Mouse (Mus musculus): ENCODE measurements at regions not wholly inside any gene's neighbourhood (a gene's known extent, or its start where the extent isn't known, plus 50 kb on each side); places are given as distances from the start of the nearest gene placed in this dataset.

DNA sequence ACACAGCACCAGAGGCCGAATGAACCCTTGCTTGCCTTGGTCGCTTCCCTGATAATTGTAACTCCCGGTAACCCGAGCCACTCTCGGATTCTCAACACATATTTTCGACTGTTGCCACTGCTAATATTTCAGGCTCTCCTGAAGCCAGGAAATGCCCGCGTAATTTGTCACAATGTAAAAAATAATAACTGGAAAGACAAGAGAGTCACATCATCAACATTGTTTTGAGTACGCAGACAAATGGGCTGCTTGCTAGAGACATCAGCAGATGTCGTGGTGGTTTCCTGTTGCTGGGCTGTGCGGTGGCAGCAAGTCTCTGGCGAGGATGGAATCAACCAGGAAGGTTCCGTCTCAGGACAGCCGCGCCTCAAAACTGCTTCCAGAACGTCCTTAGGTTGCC is 497.1 kb downstream of the Efna5 start:
- Histone ChIP-seq H3K36me3 (no peaks in the 10 kb centered on the region), H3K27ac (no peak overlapping the region), H3K4me3 (no peak overlapping the region), H3K9me3 (no peaks in the 10 kb centered on the region), H3K4me1 (no peaks in the 10 kb centered on the region), H3K4me2 (replicated peaks) (no peak overlapping the region), H3K9ac (no peak overlapping the region), H3K27me3 (replicated peaks) (no peaks in the 10 kb centered on the region)
- ATAC-seq (ENCODE audit: low FRiP score, low read depth) = no peak
- 85% methylated on average over 16 of the region's 16 CpGs for WGBS

DNA sequence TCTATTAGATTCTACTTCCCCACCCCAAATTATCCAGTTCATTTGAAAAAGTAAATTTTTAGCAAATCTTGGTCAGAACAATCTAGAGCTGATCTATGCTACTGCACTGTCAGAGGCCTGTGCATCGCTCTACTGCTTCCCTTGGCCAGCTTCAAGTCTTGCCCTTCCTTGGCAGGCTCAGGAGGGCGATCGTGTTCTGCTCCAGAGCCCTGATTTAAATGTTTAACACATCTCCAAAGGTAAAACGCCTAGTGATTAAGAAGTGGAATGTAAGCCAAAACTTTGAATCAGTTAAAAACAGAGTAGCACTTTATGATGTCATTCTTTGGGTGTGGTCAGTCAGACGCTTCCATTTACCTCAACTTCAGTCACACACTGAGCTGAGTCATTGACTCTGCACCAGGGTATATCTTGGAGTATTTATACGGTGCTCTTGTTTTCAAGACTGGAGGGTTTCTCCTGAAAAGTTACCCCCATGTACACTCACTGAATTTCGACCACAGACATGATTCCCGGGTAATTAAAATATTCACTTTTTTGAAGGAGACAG is 502.2 kb downstream of the Efna5 start:
- Histone ChIP-seq H3K4me2 (replicated peaks) (no peak overlapping the region), H3K4me1 (no peaks in the 10 kb centered on the region), H3K36me3 (no peaks in the 10 kb centered on the region), H3K9me3 (no peaks in the 10 kb centered on the region), H3K9ac (no peak overlapping the region), H3K4me3 (no peak overlapping the region), H3K27me3 (replicated peaks) (no peaks in the 10 kb centered on the region), H3K27ac (no peak overlapping the region)
- ATAC-seq (ENCODE audit: low FRiP score, low read depth) = no peak
- WGBS = 86% methylated on average over 8 of the region's 8 CpGs

DNA sequence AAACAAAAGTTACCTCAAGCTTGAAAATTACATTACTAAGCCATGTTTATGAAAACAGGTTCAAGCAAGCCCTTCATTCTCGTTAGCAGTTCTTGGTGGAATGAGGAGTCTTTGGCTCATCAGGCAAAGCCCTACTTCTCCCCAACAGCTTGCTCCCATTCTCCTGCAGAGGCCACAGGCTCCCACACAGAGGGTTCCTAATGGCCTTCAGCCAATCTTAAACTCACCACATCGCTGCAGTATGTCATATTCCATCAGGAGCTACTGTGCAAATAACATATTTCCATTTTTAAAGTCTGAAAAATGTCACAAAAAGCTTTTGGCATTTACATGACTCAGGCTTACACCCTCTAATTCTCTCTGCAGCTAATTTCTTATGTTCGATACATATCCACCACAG is 512.0 kb downstream of the Efna5 start:
- Histone ChIP-seq H3K4me2 (replicated peaks) (no peak overlapping the region), H3K36me3 (no peaks in the 10 kb centered on the region), H3K9me3 (no peaks in the 10 kb centered on the region), H3K27ac (no peak overlapping the region), H3K4me3 (no peak overlapping the region), H3K27me3 (replicated peaks) (no peaks in the 10 kb centered on the region), H3K4me1 (no peaks in the 10 kb centered on the region), H3K9ac (no peak overlapping the region)
- 86% methylated on average over 3 of the region's 3 CpGs for WGBS
- no peak for ATAC-seq (ENCODE audit: low FRiP score, low read depth)

DNA sequence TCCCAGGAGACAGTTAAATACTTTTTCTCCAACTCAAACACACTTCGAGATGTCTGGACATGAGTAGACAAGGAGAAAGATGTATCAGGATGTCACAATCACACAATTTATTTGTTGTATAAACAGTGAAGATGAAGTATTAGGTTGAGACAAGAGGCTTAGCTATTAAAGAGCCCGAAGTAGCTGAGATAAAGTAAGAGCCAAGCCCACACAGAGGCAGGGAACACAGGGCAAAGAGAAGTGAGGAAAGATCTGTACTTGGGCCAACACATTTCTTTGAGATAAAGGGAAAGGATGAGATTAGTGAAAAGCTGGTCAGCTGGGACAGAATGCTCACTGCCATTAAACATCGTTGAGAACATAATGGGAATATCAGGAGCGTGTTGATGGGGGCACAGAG is 513.2 kb downstream of the Efna5 start:
- 83% methylated on average over 4 of the region's 4 CpGs for WGBS
- Histone ChIP-seq H3K9ac (no peak overlapping the region), H3K9me3 (no peaks in the 10 kb centered on the region), H3K4me2 (replicated peaks) (no peak overlapping the region), H3K36me3 (no peaks in the 10 kb centered on the region), H3K4me3 (no peak overlapping the region), H3K27me3 (replicated peaks) (no peaks in the 10 kb centered on the region), H3K27ac (no peak overlapping the region), H3K4me1 (no peaks in the 10 kb centered on the region)
- ATAC-seq (ENCODE audit: low FRiP score, low read depth) = no peak

DNA sequence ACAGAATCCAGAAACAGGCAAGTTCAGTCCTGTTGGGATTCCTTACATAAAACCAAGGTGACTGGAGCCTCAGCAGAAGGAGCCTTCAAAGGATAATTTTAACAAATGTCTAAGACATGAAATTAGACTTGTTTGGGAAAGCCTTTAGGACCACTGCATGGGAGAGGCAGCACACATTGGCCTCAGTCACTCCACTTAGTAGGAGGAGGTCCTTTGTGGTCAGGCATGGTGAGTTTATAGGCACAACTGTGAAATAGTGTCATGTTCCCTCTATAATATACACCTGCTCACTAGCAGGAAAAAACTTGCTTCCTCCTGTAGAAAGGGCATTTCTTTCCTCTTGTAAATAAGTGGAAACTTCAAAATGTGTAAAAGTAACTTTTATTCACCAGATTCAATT is 522.8 kb downstream of the Efna5 start:
- Histone ChIP-seq H3K4me1 (no peaks in the 10 kb centered on the region), H3K9ac (no peak overlapping the region), H3K4me3 (no peak overlapping the region), H3K36me3 (no peaks in the 10 kb centered on the region), H3K4me2 (replicated peaks) (no peak overlapping the region), H3K27me3 (replicated peaks) (no peaks in the 10 kb centered on the region), H3K9me3 (no peaks in the 10 kb centered on the region), H3K27ac (no peak overlapping the region)
- ATAC-seq (ENCODE audit: low FRiP score, low read depth) = no peak

DNA sequence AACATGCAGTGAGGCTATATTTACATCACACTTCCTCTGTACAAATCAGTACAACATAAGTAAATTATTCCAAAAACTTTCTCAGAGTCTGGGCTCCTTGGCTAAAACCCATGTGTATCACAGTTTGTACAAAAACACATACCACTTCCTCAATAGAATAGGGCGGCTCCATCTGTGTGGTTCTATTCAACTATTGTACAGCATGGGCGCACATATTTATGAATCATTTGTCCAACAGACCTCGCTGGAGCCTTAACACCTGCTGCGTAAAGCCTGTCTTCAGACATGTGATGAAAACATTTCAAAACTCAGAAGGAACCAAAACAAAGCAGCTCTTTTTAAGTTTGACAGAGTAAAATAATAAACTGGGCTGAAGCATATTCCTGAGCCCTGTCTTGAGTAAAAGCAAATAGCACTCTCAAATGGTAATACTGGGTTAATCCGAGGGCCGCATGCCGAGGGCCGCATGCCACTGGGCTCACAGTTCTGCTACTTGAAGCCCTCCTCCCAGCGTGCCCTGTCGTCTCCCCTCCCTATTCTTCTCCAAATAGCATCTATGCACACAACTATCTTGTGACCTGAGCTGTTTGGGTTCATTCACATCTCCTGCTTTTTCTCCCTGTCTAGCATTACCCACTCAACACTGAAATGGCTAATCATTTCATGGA is 543.1 kb downstream of the Efna5 start:
- no peak overlapping the region for H3K27ac ChIP-seq

DNA sequence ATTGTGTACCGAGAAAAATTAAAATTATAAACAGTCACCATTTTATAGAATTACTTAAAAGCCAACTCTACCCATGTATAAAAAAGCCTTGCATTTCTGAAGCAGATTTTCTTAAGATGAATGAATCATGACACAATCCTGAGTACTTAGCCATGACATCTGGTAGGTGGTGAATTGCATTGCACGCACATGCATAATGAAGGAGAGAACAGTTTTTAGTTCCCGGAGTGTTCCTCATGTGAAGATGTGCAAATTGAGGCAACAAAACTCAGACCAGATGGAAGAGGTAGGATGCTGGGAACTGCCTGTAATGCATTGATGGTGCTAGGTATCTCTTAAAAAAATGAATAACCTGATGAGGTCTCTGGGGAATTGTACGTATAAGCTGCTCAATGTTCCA is 550.9 kb downstream of the Efna5 start:
- H3K27ac ChIP-seq = no peak overlapping the region
- no peaks in the 10 kb centered on the region for H3K36me3 ChIP-seq
- H3K27me3 ChIP-seq (replicated peaks) = no peaks in the 10 kb centered on the region
- no peak overlapping the region for H3K4me2 ChIP-seq (replicated peaks)
- H3K9me3 ChIP-seq = no peaks in the 10 kb centered on the region
- no peak overlapping the region for H3K4me3 ChIP-seq
- 82% methylated on average over 4 of the region's 4 CpGs for WGBS
- no peak for ATAC-seq (ENCODE audit: low FRiP score, low read depth)
- no peak overlapping the region for H3K9ac ChIP-seq
- no peaks in the 10 kb centered on the region for H3K4me1 ChIP-seq

More for the DNA sequence above, 543.1 kb downstream of the Efna5 start:
- H3K4me2 ChIP-seq (replicated peaks) = no peak overlapping the region
- H3K9me3 ChIP-seq = no peaks in the 10 kb centered on the region
- 78% methylated on average over 10 of the region's 10 CpGs for WGBS
- no peak for ATAC-seq (ENCODE audit: low FRiP score, low read depth)
- no peak overlapping the region for H3K4me3 ChIP-seq
- H3K4me1 ChIP-seq = no peaks in the 10 kb centered on the region
- no peaks in the 10 kb centered on the region for H3K27me3 ChIP-seq (replicated peaks)
- no peak overlapping the region for H3K9ac ChIP-seq
- H3K36me3 ChIP-seq = no peaks in the 10 kb centered on the region

DNA sequence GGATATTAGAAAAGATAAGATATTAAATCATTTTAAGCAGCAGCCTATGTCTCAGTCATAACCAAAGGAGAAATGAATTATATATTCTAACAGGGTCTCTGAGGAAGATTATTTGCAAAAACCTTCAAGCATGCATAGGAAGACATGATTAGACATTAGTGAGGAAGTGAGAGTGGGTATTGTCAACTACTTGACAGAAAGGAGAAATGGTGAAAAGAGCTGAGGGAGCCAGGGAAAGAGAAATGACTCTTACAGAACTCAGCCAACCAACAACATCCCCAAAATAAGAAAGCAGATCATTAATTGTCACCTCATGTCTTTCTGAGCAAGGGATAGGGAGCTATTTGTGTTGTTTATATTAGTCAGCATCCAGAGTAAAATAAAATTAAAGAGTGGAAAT is 554.3 kb downstream of the Efna5 start:
- H3K4me1 ChIP-seq = no peaks in the 10 kb centered on the region
- H3K9me3 ChIP-seq = no peaks in the 10 kb centered on the region
- no peaks in the 10 kb centered on the region for H3K27me3 ChIP-seq (replicated peaks)
- no peak for ATAC-seq (ENCODE audit: low FRiP score, low read depth)
- no peak overlapping the region for H3K9ac ChIP-seq
- no peak overlapping the region for H3K4me3 ChIP-seq
- no peak overlapping the region for H3K4me2 ChIP-seq (replicated peaks)
- H3K27ac ChIP-seq = no peak overlapping the region
- H3K36me3 ChIP-seq = no peaks in the 10 kb centered on the region

DNA sequence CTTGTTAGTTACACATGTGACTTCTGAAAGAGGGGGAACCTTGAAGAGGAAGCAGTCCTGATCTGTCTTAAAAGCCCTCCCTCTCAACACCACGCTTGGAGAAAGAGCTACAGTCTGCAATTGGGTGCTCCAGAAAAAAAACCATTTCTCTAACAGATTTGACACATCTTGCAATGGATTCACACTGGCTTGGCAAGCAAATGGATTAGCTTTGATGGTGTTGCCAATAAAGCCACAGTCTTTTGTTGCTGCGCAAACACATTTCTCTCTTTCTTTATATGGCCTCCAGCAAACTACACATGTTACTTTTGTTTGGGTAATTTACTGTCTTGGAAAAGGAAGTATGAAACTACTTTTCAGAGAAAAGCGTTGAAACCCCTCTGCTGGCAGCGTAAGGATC is 562.1 kb downstream of the Efna5 start:
- no peaks in the 10 kb centered on the region for H3K36me3 ChIP-seq
- H3K27me3 ChIP-seq (replicated peaks) = no peaks in the 10 kb centered on the region
- H3K9me3 ChIP-seq = no peaks in the 10 kb centered on the region
- no peak overlapping the region for H3K27ac ChIP-seq
- no peak for ATAC-seq (ENCODE audit: low FRiP score, low read depth)
- no peak overlapping the region for H3K4me2 ChIP-seq (replicated peaks)
- no peak overlapping the region for H3K4me3 ChIP-seq
- no peak overlapping the region for H3K9ac ChIP-seq
- 71% methylated on average over 4 of the region's 4 CpGs for WGBS
- H3K4me1 ChIP-seq = no peaks in the 10 kb centered on the region

DNA sequence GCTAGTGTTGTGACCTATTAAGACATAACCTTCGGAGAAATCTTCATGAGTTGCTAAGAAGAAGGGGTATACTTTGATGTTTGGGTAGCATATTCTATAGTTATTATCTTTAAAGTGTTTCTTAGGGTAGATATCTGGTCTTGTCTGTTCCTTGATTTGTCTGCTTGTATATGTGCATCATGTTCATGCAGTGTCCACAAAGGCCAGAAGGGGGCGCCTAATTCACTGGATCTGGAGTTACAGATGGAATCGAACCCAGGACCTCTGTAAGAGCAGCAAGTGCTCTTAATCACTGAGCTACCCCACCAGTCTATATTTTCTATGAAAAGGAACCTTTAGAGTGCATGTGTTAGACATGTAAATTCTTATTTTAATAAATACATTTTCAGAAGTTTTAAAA is 571.1 kb downstream of the Efna5 start:
- Histone ChIP-seq H3K4me3 (no peak overlapping the region), H3K9ac (no peak overlapping the region), H3K27ac (no peak overlapping the region), H3K4me2 (replicated peaks) (no peak overlapping the region), H3K27me3 (replicated peaks) (no peaks in the 10 kb centered on the region), H3K36me3 (no peaks in the 10 kb centered on the region), H3K9me3 (no peaks in the 10 kb centered on the region), H3K4me1 (no peaks in the 10 kb centered on the region)
- no peak for ATAC-seq (ENCODE audit: low FRiP score, low read depth)
- 53% methylated on average over 3 of the region's 3 CpGs for WGBS

DNA sequence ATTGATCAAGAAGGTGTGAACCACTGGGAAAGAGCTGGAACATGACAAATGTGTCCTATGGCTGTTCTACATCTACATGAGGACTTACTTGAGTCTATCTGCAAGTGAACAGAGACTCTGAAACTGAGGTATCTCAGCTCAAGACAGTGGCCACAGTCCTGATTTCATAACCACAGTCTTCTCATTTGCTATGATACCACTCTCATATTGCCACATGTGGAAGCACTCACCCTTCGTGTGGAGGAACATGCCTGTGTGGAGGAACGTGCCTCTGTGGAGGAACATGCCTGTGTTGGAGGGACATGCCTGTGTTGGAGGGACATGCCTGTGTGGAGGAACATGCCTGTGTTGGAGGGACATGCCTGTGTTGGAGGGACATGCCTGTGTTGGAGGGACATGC is 574.0 kb downstream of the Efna5 start:
- no peak overlapping the region for H3K4me2 ChIP-seq (replicated peaks)
- 87% methylated on average over 2 of the region's 2 CpGs for WGBS
- no peak for ATAC-seq (ENCODE audit: low FRiP score, low read depth)
- H3K4me1 ChIP-seq = no peaks in the 10 kb centered on the region
- H3K27ac ChIP-seq = no peak overlapping the region
- no peaks in the 10 kb centered on the region for H3K36me3 ChIP-seq
- no peaks in the 10 kb centered on the region for H3K9me3 ChIP-seq
- no peak overlapping the region for H3K4me3 ChIP-seq
- H3K9ac ChIP-seq = no peak overlapping the region
- H3K27me3 ChIP-seq (replicated peaks) = no peaks in the 10 kb centered on the region

DNA sequence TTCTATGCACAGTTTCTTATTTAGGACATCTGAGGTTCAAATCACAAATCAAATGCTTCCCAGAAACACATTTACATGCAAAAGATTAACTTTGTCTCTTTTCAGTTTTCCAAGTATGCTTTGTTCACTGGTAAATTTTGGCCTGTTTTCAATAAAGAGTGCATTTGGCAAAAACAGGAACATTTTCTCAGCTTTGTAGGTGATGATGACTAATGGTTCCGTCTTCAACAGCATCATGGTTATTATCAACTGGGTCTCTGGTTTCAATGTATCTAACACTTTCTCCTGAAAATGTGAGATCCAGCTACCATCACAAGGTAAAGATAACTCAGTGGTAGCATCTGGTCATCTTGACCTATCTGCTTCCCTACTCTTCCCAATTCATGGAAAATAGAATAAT is 574.6 kb downstream of the Efna5 start:
- no peak overlapping the region for H3K27ac ChIP-seq
- no peaks in the 10 kb centered on the region for H3K27me3 ChIP-seq (replicated peaks)
- no peak for ATAC-seq (ENCODE audit: low FRiP score, low read depth)
- H3K4me2 ChIP-seq (replicated peaks) = no peak overlapping the region
- H3K9ac ChIP-seq = no peak overlapping the region
- WGBS = 93% methylated on average over 1 of the region's 1 CpGs
- H3K4me3 ChIP-seq = no peak overlapping the region
- H3K4me1 ChIP-seq = no peaks in the 10 kb centered on the region
- no peaks in the 10 kb centered on the region for H3K36me3 ChIP-seq
- no peaks in the 10 kb centered on the region for H3K9me3 ChIP-seq

DNA sequence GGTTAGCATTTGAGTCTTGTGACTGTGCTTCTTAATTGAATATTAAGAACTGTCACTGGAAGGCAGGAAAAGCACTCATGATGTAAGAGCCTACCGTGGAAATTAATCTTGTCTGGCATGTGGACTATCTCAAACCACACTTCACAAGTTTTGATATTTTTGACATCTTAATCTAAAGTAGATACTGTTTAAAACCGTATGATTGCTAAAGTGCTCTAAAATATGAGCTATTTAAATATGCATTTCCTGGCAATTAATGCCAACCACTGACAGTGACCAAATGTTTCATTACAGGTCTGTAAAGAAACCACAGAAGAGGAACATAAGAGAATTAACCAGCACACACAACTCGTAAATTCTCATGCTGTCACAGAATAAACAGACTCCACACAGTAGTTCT is 576.0 kb downstream of the Efna5 start:
- Histone ChIP-seq H3K27me3 (replicated peaks) (no peaks in the 10 kb centered on the region), H3K4me1 (no peaks in the 10 kb centered on the region), H3K9ac (no peak overlapping the region), H3K4me2 (replicated peaks) (no peak overlapping the region), H3K36me3 (no peaks in the 10 kb centered on the region), H3K9me3 (no peaks in the 10 kb centered on the region), H3K4me3 (no peak overlapping the region), H3K27ac (no peak overlapping the region)
- WGBS = 80% methylated on average over 3 of the region's 3 CpGs
- no peak for ATAC-seq (ENCODE audit: low FRiP score, low read depth)
